Mouse (Mus musculus): Measurements from ENCODE around the gene Gm43064. TPM values are rescaled to one million over a fixed set of nuclear protein-coding genes. Genes with fewer than 3 reads are reported as not detected.

Gm43064 gene
- total RNA-seq, 2 experiments from 2014 or later: 0.29 to 0.43 TPM

DNA sequence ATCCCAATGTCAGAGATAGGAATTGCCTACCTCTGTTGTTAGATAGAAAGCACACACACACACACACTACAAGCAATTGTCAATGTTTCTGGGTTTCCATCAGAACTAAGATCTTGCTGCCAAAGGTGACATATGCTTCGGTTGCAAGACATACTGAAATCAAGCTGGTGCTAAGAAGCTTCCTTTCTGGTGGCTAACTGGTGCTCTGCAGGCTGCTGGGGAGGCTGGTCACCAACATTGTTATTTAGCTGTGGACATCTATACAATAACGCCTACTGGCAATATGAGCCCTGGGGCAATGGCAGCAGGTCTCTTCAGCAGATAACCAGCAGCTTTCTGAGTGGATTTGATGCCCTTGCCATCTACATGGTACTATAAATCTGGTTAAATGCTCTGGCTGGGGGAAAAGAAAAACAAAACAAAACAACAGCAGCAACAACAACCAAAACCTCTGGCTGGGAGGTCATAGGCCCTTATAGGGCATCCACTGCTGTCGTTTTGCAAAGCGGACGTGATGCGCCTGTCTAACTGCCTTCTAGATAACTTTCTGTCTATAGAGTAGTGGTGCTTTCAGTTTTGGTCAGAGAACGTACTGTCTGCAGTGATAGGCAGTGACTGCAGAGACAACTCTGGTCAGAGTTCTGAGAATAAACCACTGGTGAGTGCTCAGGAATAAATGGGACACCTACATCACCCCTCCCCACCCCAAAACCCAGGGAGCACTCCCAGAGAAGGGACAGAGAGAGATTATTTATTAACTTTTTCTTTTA, 47.8 kb downstream of the Gm43064 start:
- no peak for DNase-seq

- no peak for DNase-seq
These were observed 48.7 kb downstream of the Gm43064 start for GRCm38 (mm10) chr3:103857977-103858563.

DNA sequence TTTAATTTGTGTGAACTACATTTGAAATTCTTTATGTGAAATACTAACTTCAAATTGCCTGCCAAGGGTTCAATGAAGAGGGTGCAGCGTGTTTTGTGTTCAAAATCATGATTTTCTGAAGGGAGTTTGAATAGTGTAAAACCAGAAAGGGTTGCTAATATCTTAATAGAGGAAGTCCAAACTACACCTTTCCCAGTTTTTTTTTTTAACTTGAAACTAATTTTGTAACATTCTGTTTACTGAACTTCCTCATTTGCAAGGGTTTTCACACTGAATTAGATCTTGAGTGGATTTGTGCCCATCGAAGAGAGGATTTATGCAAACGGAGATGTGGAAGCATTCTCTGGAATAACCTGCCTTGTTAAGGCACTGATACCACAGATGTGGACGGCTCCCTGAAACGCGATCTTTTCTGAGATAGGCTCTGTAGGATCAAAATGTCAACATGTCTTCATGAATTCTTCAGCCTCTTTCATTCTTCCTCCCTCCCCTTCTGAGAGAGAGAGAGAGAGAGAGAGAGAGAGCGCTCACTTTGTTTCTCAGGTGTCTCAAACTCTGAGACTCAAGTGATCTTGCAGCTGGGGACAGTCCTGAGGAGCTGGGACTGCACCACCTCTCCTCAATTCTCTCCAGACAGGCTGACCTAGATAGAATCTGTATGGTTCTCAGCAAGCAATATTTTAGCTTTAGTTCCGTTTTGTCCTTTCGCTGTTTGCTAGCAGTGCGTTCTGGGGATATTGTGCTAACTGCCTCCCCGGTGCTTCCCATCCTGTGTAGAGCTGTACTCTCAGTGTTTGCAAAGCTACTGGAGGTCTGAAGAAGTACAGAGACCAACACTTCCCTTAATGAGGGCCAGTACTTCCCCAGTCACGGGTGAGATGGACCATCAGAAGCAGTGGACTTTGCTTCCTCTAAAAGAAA, 49.8 kb downstream of the Gm43064 start, which contains the start of gene Ptpn22:
Gene Ptpn22 (plus strand): TSS at position 915 of the 921 bp plus-strand sequence.
- no peak for DNase-seq

GRCm38 (mm10) chr3:103859851-103860391, 50.5 kb downstream of the Gm43064 start:
- DNase-seq: peak; percentile 15

- no peak for DNase-seq
These were observed 53.4 kb downstream of the Gm43064 start for GRCm38 (mm10) chr3:103862721-103863220.

- DNase-seq: no peak
These were observed 54.8 kb downstream of the Gm43064 start for GRCm38 (mm10) chr3:103864200-103864599.

GRCm38 (mm10) chr3:103867424-103867971, 58.1 kb downstream of the Gm43064 start:
- no peak for DNase-seq

GRCm38 (mm10) chr3:103868008-103868407, 58.6 kb downstream of the Gm43064 start:
- DNase-seq: no peak

DNA sequence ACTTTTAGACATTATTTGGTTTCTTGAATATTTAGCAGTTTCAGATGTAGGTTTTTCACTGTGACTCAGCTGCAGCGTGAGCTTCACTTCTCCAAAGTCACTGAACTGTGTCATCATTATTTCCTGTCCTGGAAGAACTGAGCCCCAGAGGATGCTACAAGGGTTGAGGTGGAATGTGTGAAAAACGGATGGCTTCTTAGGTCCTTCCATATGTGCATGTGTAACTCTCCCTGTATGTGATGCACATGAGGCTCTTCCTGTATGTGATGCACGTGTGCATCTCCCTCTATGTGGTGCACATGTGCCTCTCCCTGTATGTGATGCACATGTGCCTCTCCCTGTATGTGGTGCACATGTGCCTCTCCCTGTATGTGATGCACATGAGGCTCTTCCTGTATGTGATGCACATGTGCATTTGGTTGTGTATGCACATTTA, 63.3 kb downstream of the Gm43064 start:
- DNase-seq: no peak

DNA sequence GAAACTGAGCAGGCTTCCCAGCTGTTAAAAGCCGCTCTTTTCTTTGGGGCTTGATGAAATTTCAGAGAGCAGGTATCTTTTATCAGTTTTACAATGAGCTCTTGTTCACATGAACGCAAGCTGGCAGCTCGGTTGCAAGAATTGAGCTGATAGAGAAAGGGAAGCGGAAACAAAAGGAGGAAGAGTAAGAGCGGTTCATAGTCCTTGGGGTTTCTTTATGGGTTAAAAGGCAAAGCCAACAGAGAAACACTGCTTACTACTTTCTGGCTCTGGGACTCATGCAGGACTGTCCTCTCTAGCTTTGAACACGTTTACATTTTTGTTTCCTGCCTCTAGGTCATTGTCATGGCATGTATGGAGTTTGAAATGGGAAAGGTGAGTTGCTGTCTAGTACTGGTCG, 65.0 kb downstream of the Gm43064 start:
- DNase-seq: no peak

- no peak for DNase-seq
These were observed 76.6 kb downstream of the Gm43064 start for GRCm38 (mm10) chr3:103885946-103886345.

GRCm38 (mm10) chr3:103887581-103887980, 78.2 kb downstream of the Gm43064 start:
- DNase-seq: no peak

Other genes with a start within 250 kb of the Gm43064 start
- not detected for gene Syt6, start 234.3 kb upstream of the Gm43064 start, total RNA-seq (2021)
- gene Atg4a-ps, start 163.5 kb upstream of the Gm43064 start, total RNA-seq (2021): 1 to 10 TPM in 1 of 2 experiments, not detected in 1; 4.3 TPM
- 1 to 10 TPM; 5.2 TPM for gene Olfml3, start 71.6 kb upstream of the Gm43064 start, total RNA-seq (2021)
- not detected for gene Gm10964, start 70.2 kb upstream of the Gm43064 start, total RNA-seq (2021)
- 10 to 100 TPM; 53.5 to 56.8 TPM for gene Hipk1, start 18.0 kb upstream of the Gm43064 start, total RNA-seq (2021)
- 1 to 10 TPM; 2.8 to 5.0 TPM for gene Dclre1b, start 129 bp upstream of the Gm43064 start, total RNA-seq (2021)
- 10 to 100 TPM in 1 of 2 experiments, 1 to 10 TPM in 1; 7.0 to 11.5 TPM for gene Ap4b1, start 53 bp upstream of the Gm43064 start, total RNA-seq (2021)
- under 1 TPM; 0.56 to 0.70 TPM for gene Bcl2l15, start 23.0 kb downstream of the Gm43064 start, total RNA-seq (2021)
- gene Ptpn22, start 50.2 kb downstream of the Gm43064 start, total RNA-seq (2021): under 1 TPM; 0.20 to 0.80 TPM
- gene Rsbn1, start 104.5 kb downstream of the Gm43064 start, total RNA-seq (2021): 1 to 10 TPM; 5.3 to 5.4 TPM
- 1 to 10 TPM; 4.2 to 5.8 TPM for gene Phtf1, start 158.5 kb downstream of the Gm43064 start, total RNA-seq (2021)